Mouse (Mus musculus) gastrocnemius, adult 18-20 months (tissue): Measurements from ENCODE around the gene Ptprk. TPM values are rescaled to one million over a fixed set of nuclear protein-coding genes. Genes with fewer than 3 reads are reported as not detected.

Source experiments
- DNase-seq: peaks from one replicate; pipeline ENCODE4 v3.0.0; 2021; ENCODE audit warnings: low spot score
- total RNA-seq, 2 experiments: library from RNA; stranded (reverse); gene quantifications; 2 replicates each; pipeline ENCODE4 v1.2.3; 2021

Gene Ptprk
- total RNA-seq, 2 experiments from 2014 or later: 3.6 TPM

- no peak for DNase-seq
These were observed 321.9 kb downstream of the Ptprk start for GRCm38 (mm10) chr10:28396520-28396915.

GRCm38 (mm10) chr10:28401796-28402195 lies 327.2 kb downstream of the Ptprk start:
- no peak for DNase-seq

- no peak for DNase-seq
These were observed 334.4 kb downstream of the Ptprk start for GRCm38 (mm10) chr10:28408980-28409379.

- DNase-seq: no peak
These were observed 340.2 kb downstream of the Ptprk start for GRCm38 (mm10) chr10:28414823-28415222.

GRCm38 (mm10) chr10:28422622-28423021 lies 348.0 kb downstream of the Ptprk start:
- DNase-seq: no peak

GRCm38 (mm10) chr10:28425371-28425770 lies 350.8 kb downstream of the Ptprk start:
- DNase-seq: no peak

- DNase-seq: no peak
These were observed 361.5 kb downstream of the Ptprk start for GRCm38 (mm10) chr10:28436084-28436483.

- no peak for DNase-seq
These were observed 375.2 kb downstream of the Ptprk start for GRCm38 (mm10) chr10:28449853-28450252.

- no peak for DNase-seq
These were observed 376.0 kb downstream of the Ptprk start for GRCm38 (mm10) chr10:28450642-28451041.

GRCm38 (mm10) chr10:28458027-28458426 lies 383.4 kb downstream of the Ptprk start:
- DNase-seq: no peak

GRCm38 (mm10) chr10:28459963-28460362 lies 385.3 kb downstream of the Ptprk start:
- DNase-seq: no peak

GRCm38 (mm10) chr10:28463706-28464105 lies 389.1 kb downstream of the Ptprk start:
- no peak for DNase-seq

GRCm38 (mm10) chr10:28464766-28465548 lies 390.3 kb downstream of the Ptprk start:
- DNase-seq: no peak

- no peak for DNase-seq
These were observed 411.0 kb downstream of the Ptprk start for GRCm38 (mm10) chr10:28485574-28485973.

- no peak for DNase-seq
These were observed 416.4 kb downstream of the Ptprk start for GRCm38 (mm10) chr10:28491006-28491405.

- DNase-seq: no peak
These were observed 417.6 kb downstream of the Ptprk start for GRCm38 (mm10) chr10:28492206-28492605.

GRCm38 (mm10) chr10:28492870-28493269 lies 418.2 kb downstream of the Ptprk start:
- no peak for DNase-seq

GRCm38 (mm10) chr10:28493271-28493861 lies 418.7 kb downstream of the Ptprk start:
- no peak for DNase-seq

GRCm38 (mm10) chr10:28497791-28498190 lies 423.2 kb downstream of the Ptprk start:
- no peak for DNase-seq

GRCm38 (mm10) chr10:28498504-28498903 lies 423.9 kb downstream of the Ptprk start:
- DNase-seq: no peak

- no peak for DNase-seq
These were observed 439.0 kb downstream of the Ptprk start for GRCm38 (mm10) chr10:28513601-28514000.

- DNase-seq: no peak
These were observed 441.5 kb downstream of the Ptprk start for GRCm38 (mm10) chr10:28516147-28516546.

- DNase-seq: no peak
These were observed 443.7 kb downstream of the Ptprk start for GRCm38 (mm10) chr10:28518297-28518696.
